Mouse (Mus musculus) stomach, embryonic 15.5 days (tissue): ENCODE data around the gene Nme9. TPM values are rescaled to one million over a fixed set of nuclear protein-coding genes. Genes with fewer than 3 reads are reported as not detected.

Source experiments
- ATAC-seq: fragments of 200-750 bp; cut with Nextera tagmentation; 2 replicates; pipeline ENCODE4 v1.8.0; 2017; ENCODE audit warnings: low read depth, moderate number of reproducible peaks, moderate TSS enrichment; ENCODE audit not compliant: insufficient read depth, low FRiP score
- H3K27ac ChIP-seq: fragments of 300-500 bp; sonication (generic); 2 replicates; pipeline ENCODE4 v1.5.1; 2015; ENCODE audit warnings: mild to moderate bottlenecking, inconsistent platforms
- H3K27me3 ChIP-seq: fragments of 300-500 bp; sonication (generic); replicated peaks from 2 replicates; pipeline ENCODE4 v1.6.1; 2015; ENCODE audit warnings: inconsistent platforms
- H3K36me3 ChIP-seq: fragments of 300-500 bp; sonication (generic); 2 replicates; pipeline ENCODE4 v1.6.1; 2015; ENCODE audit warnings: inconsistent platforms
- H3K4me1 ChIP-seq: fragments of 300-500 bp; sonication (generic); 2 replicates; pipeline ENCODE4 v1.6.1; 2015; ENCODE audit warnings: inconsistent platforms
- H3K4me2 ChIP-seq: fragments of 300-500 bp; sonication (generic); 2 replicates; pipeline ENCODE4 v1.6.1; 2015; ENCODE audit warnings: mild to moderate bottlenecking, inconsistent platforms
- H3K4me3 ChIP-seq: fragments of 300-500 bp; sonication (generic); replicated peaks from 2 replicates; pipeline ENCODE4 v1.5.1; 2015; ENCODE audit warnings: inconsistent platforms
- H3K9ac ChIP-seq: fragments of 300-500 bp; sonication (generic); 2 replicates; pipeline ENCODE4 v1.6.1; 2015; ENCODE audit warnings: inconsistent platforms
- H3K9me3 ChIP-seq: fragments of 300-500 bp; sonication (generic); 2 replicates; pipeline ENCODE4 v1.6.1; 2016; ENCODE audit warnings: inconsistent platforms
- WGBS: fragments of 180-500 bp; shearing (Covaris S2); methylation state at CpG from one replicate; pipeline ENCODE4 v1.1.7; 2015; 5-methylcytosine and 5-hydroxymethylcytosine counted together
- polyA plus RNA-seq: library from polyadenylated mRNA; unstranded; fragments of >200 nt; fragmentation: Nextera tagmentation; extraction: Ambion mirVana; gene quantifications from 2 replicates; pipeline ENCODE4 v1.2.1, GENCODE M21; 2015

Gene Nme9
- polyA plus RNA-seq, 1 experiment from 2014 or later, result 0.13 TPM

GRCm38 (mm10) chr9:99491050-99491449 is 39.8 kb downstream of the Nme9 start:
- H3K27ac ChIP-seq, result no peak overlapping the region
- no peak overlapping the region for H3K4me3 ChIP-seq
- no peaks in the 10 kb centered on the region for H3K4me1 ChIP-seq
- peaks cover 22% of the 10 kb centered on the region for H3K36me3 ChIP-seq
- H3K9me3 ChIP-seq, result no peaks in the 10 kb centered on the region
- H3K27me3 ChIP-seq, result no peaks in the 10 kb centered on the region
- WGBS, result 96% methylated on average over 4 of the region's 4 CpGs
- no peak for ATAC-seq
- H3K4me2 ChIP-seq, result no peak overlapping the region
- H3K9ac ChIP-seq, result no peak overlapping the region

GRCm38 (mm10) chr9:99492634-99493200 is 41.4 kb downstream of the Nme9 start:
- no peak for ATAC-seq
- H3K36me3 ChIP-seq, result peaks cover 20% of the 10 kb centered on the region
- H3K9me3 ChIP-seq, result no peaks in the 10 kb centered on the region
- H3K27ac ChIP-seq, result no peak overlapping the region
- H3K27me3 ChIP-seq, result no peaks in the 10 kb centered on the region
- no peaks in the 10 kb centered on the region for H3K4me1 ChIP-seq
- WGBS, result 79% methylated on average over 10 of the region's 10 CpGs
- H3K9ac ChIP-seq, result no peak overlapping the region
- H3K4me2 ChIP-seq, result no peak overlapping the region
- no peak overlapping the region for H3K4me3 ChIP-seq

GRCm38 (mm10) chr9:99499336-99499735 is 48.1 kb downstream of the Nme9 start:
- H3K27me3 ChIP-seq, result no peaks in the 10 kb centered on the region
- 91% methylated on average over 4 of the region's 4 CpGs for WGBS
- H3K4me2 ChIP-seq, result no peak overlapping the region
- H3K36me3 ChIP-seq, result peaks cover 18% of the 10 kb centered on the region
- no peak overlapping the region for H3K4me3 ChIP-seq
- H3K4me1 ChIP-seq, result no peaks in the 10 kb centered on the region
- no peak overlapping the region for H3K9ac ChIP-seq
- ATAC-seq, result no peak
- no peak overlapping the region for H3K27ac ChIP-seq
- no peaks in the 10 kb centered on the region for H3K9me3 ChIP-seq

DNA sequence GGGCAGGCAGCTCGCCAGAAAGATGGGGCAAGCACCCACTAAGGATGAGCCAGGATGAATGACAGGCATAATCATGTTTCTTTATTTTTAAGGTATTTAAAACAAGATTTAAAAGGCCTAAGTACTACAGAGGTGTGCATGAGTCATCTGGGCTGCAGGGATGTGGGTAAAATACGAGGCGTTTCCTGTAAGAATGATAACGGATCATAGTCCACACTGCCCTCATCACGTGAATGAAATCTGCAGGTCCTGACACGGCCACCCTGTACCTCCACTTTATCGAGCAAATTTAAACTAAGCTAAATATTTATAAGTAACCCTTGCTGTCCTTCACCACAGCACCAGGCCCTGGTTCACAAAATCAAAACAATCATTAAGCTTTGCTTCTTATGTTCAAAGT is 54.6 kb downstream of the Nme9 start:
- ATAC-seq, result no peak
- Histone ChIP-seq H3K27ac (no peak overlapping the region), H3K36me3 (no peaks in the 10 kb centered on the region), H3K9ac (no peak overlapping the region), H3K9me3 (no peaks in the 10 kb centered on the region), H3K4me3 (no peak overlapping the region), H3K4me1 (no peaks in the 10 kb centered on the region), H3K4me2 (no peak overlapping the region), H3K27me3 (no peaks in the 10 kb centered on the region)
- 43% methylated on average over 7 of the region's 7 CpGs for WGBS

Other genes starting within 250 kb of the Nme9 start
- gene Faiml, start 214.2 kb upstream of the Nme9 start, polyA plus RNA-seq, result not detected in 2 replicates
- gene Cep70, start 208.1 kb upstream of the Nme9 start, polyA plus RNA-seq, result 30.0 and 32.9 TPM in 2 replicates
- 0.45 and 0.50 TPM in 2 replicates for gene Esyt3, start 92.9 kb upstream of the Nme9 start, polyA plus RNA-seq
- 9.0 and 11.6 TPM in 2 replicates for gene Mras, start 14.1 kb upstream of the Nme9 start, polyA plus RNA-seq
- 23.9 and 24.9 TPM in 2 replicates for gene Armc8, start 117.4 kb downstream of the Nme9 start, polyA plus RNA-seq
- 26.1 and 29.0 TPM in 2 replicates for gene Dbr1, start 124.3 kb downstream of the Nme9 start, polyA plus RNA-seq
- 0.55 and 1.2 TPM in 2 replicates for gene A4gnt, start 161.0 kb downstream of the Nme9 start, polyA plus RNA-seq
- gene Dzip1l, start 178.0 kb downstream of the Nme9 start, polyA plus RNA-seq, result 15.6 and 17.6 TPM in 2 replicates